Mouse (Mus musculus) brain, embryonic 14.5 days (tissue): ENCODE results near the gene 1700022I11Rik. TPM values are rescaled to one million over a fixed set of nuclear protein-coding genes. Genes with fewer than 3 reads are reported as not detected.
"Not testable (repeated sequence)": the region's sequence is repeated elsewhere in the genome, so short reads cannot be mapped to it uniquely, and the experiment has no call there.

Experiments
- DNase-seq: peaks from one replicate; pipeline ENCODE4 v3.0.0-alpha.2; 2011; ENCODE audit warnings: low read depth
- CTCF ChIP-seq: fragments of 200-500 bp; IDR thresholded peaks from 2 replicates; pipeline ENCODE4 v1.5.1; 2012; ENCODE audit warnings: inconsistent platforms, mild to moderate bottlenecking, moderate library complexity, borderline replicate concordance; ENCODE audit not compliant: insufficient read depth, insufficient read length; ENCODE audit errors: extremely low read depth
- POLR2A ChIP-seq: fragments of 200-500 bp; IDR thresholded peaks from 2 replicates; pipeline ENCODE4 v1.6.1; 2012; ENCODE audit warnings: mild to moderate bottlenecking, inconsistent platforms, borderline replicate concordance; ENCODE audit not compliant: poor library complexity, insufficient read depth, insufficient read length, severe bottlenecking; ENCODE audit errors: extremely low read depth
- polyA plus RNA-seq: library from polyadenylated mRNA; depleted of rRNA; stranded (reverse); fragments of >200 nt; gene quantifications from 2 replicates; pipeline ENCODE4 v1.2.3, GENCODE M21; 2012

1700022I11Rik gene
- polyA plus RNA-seq, 1 experiment: not detected

GRCm38 (mm10) chr4:42973868-42974267 lies 4.5 kb downstream of the 1700022I11Rik start:
- DNase-seq: no peak
- TF ChIP-seq CTCF (no peak), POLR2A (no peak)

GRCm38 (mm10) chr4:42978062-42978461 lies 8.7 kb downstream of the 1700022I11Rik start:
- no peak for TF ChIP-seq POLR2A
- TF ChIP-seq CTCF: no peak; the same call in 1 of the 2 replicates
- DNase-seq: no peak

- not testable (repeated sequence) for DNase-seq
Measured at GRCm38 (mm10) chr4:42980467-42980866, 11.1 kb downstream of the 1700022I11Rik start.

GRCm38 (mm10) chr4:42988296-42988695 lies 18.9 kb downstream of the 1700022I11Rik start:
- TF ChIP-seq CTCF (no peak), POLR2A (no peak)
- DNase-seq: no peak

GRCm38 (mm10) chr4:42998022-42998421 lies 28.6 kb downstream of the 1700022I11Rik start:
- TF ChIP-seq POLR2A: no peak
- no peak for TF ChIP-seq CTCF
- DNase-seq: no peak

- TF ChIP-seq CTCF: 0 out of 2 replicates have a peak, but pooled peaks have one; percentile 14
- no peak for TF ChIP-seq POLR2A
Measured at GRCm38 (mm10) chr4:42999451-43000140, 30.2 kb downstream of the 1700022I11Rik start.

GRCm38 (mm10) chr4:43000141-43000986 lies 31.0 kb downstream of the 1700022I11Rik start, which contains the start of gene Vcp:
TSS of gene Vcp (minus strand) at chr4:43000507.
- peak; percentile 100 for DNase-seq
- TF ChIP-seq POLR2A: peak; percentile 39; the same call in 1 of the 2 replicates

More at GRCm38 (mm10) chr4:42999451-43000140, 30.2 kb downstream of the 1700022I11Rik start:
- DNase-seq: peak; percentile 85

- TF ChIP-seq CTCF (no peak), POLR2A (no peak)
Measured at GRCm38 (mm10) chr4:43001272-43001671, 31.9 kb downstream of the 1700022I11Rik start.

GRCm38 (mm10) chr4:43002756-43003439 lies 33.5 kb downstream of the 1700022I11Rik start:
- no peak for TF ChIP-seq POLR2A
- TF ChIP-seq CTCF: no peak
- DNase-seq: no peak

More at GRCm38 (mm10) chr4:43001272-43001671, 31.9 kb downstream of the 1700022I11Rik start:
- DNase-seq: no peak

- DNase-seq: no peak
- TF ChIP-seq POLR2A: no peak
- no peak for TF ChIP-seq CTCF
Measured at GRCm38 (mm10) chr4:43004951-43005350, 35.5 kb downstream of the 1700022I11Rik start.

- DNase-seq: peak; percentile 37
- TF ChIP-seq POLR2A (no peak), CTCF (peak; percentile 25; the same call in 1 of the 2 replicates)
Measured at GRCm38 (mm10) chr4:43005765-43006164, 36.4 kb downstream of the 1700022I11Rik start.

GRCm38 (mm10) chr4:43010161-43011038 lies 41.0 kb downstream of the 1700022I11Rik start, which contains the start of gene Fancg:
TSS of gene Fancg (minus strand) at chr4:43010506.
- TF ChIP-seq POLR2A: peak; percentile 13; the same call in 1 of the 2 replicates
- no peak for TF ChIP-seq CTCF

GRCm38 (mm10) chr4:43012091-43012490 lies 42.7 kb downstream of the 1700022I11Rik start:
- DNase-seq: no peak
- no peak for TF ChIP-seq POLR2A
- no peak for TF ChIP-seq CTCF

More at GRCm38 (mm10) chr4:43010161-43011038, 41.0 kb downstream of the 1700022I11Rik start, which contains the start of gene Fancg:
- DNase-seq: peak; percentile 93
